Mouse (Mus musculus) heart, embryonic 16.5 days (tissue): ENCODE results near the gene 1700008O03Rik. TPM values are rescaled to one million over a fixed set of nuclear protein-coding genes. Genes with fewer than 3 reads are reported as not detected.

ENCODE experiments used
- polyA plus RNA-seq: library from polyadenylated mRNA; unstranded; fragments of >200 nt; fragmentation: Nextera tagmentation; extraction: Ambion mirVana; gene quantifications from 2 replicates; pipeline ENCODE4 v1.2.1, GENCODE M21; 2015

Gene 1700008O03Rik
- polyA plus RNA-seq, 1 experiment from 2014 or later, result 0.32 TPM

Other genes with a start within 250 kb of the 1700008O03Rik start
- not detected in 2 replicates for gene Klk1b16, start 249.1 kb downstream of the 1700008O03Rik start, polyA plus RNA-seq
- not detected in 2 replicates for gene Klk1b24, start 197.6 kb downstream of the 1700008O03Rik start, polyA plus RNA-seq
- gene Klk1b3, start 187.6 kb downstream of the 1700008O03Rik start, polyA plus RNA-seq, result not detected in 2 replicates
- gene Klk1b4, start 178.4 kb downstream of the 1700008O03Rik start, polyA plus RNA-seq, result not detected in 2 replicates
- gene Klk1b5, start 169.9 kb downstream of the 1700008O03Rik start, polyA plus RNA-seq, result not detected in 2 replicates
- 0.25 TPM in 1 of 2 replicates, not detected in the other for gene Klk1, start 160.5 kb downstream of the 1700008O03Rik start, polyA plus RNA-seq
- gene Gm36864, start 149.6 kb downstream of the 1700008O03Rik start, polyA plus RNA-seq, result not detected in 2 replicates
- gene 1700028J19Rik, start 139.1 kb downstream of the 1700008O03Rik start, polyA plus RNA-seq, result 0.95 and 1.2 TPM in 2 replicates
- gene 2410002F23Rik, start 139.1 kb downstream of the 1700008O03Rik start, polyA plus RNA-seq, result 73.1 and 78.4 TPM in 2 replicates
- gene Acp4, start 128.4 kb downstream of the 1700008O03Rik start, polyA plus RNA-seq, result not detected in 2 replicates
- gene Gm15517, start 124.4 kb downstream of the 1700008O03Rik start, polyA plus RNA-seq, result not detected in 2 replicates
- 1.4 and 1.8 TPM in 2 replicates for gene Clec11a, start 78.9 kb downstream of the 1700008O03Rik start, polyA plus RNA-seq
- 0.55 and 0.66 TPM in 2 replicates for gene Shank1, start 75.6 kb downstream of the 1700008O03Rik start, polyA plus RNA-seq
- gene Syt3, start 1.7 kb downstream of the 1700008O03Rik start, polyA plus RNA-seq, result 0.62 and 0.70 TPM in 2 replicates
- 1.2 and 1.3 TPM in 2 replicates for gene Lrrc4b, start 43.2 kb upstream of the 1700008O03Rik start, polyA plus RNA-seq
- 0.62 and 1.2 TPM in 2 replicates for gene Aspdh, start 79.6 kb upstream of the 1700008O03Rik start, polyA plus RNA-seq
- gene Josd2, start 82.2 kb upstream of the 1700008O03Rik start, polyA plus RNA-seq, result 157 and 169 TPM in 2 replicates
- gene Emc10, start 110.7 kb upstream of the 1700008O03Rik start, polyA plus RNA-seq, result 87.9 and 88.7 TPM in 2 replicates
- 6.8 and 7.6 TPM in 2 replicates for gene Fam71e1, start 110.8 kb upstream of the 1700008O03Rik start, polyA plus RNA-seq
- 4.5 and 4.6 TPM in 2 replicates for gene Mybpc2, start 138.8 kb upstream of the 1700008O03Rik start, polyA plus RNA-seq
- gene Spib, start 146.3 kb upstream of the 1700008O03Rik start, polyA plus RNA-seq, result 4.0 and 5.9 TPM in 2 replicates
- 61.1 and 70.5 TPM in 2 replicates for gene Pold1, start 163.0 kb upstream of the 1700008O03Rik start, polyA plus RNA-seq
- gene Nr1h2, start 168.1 kb upstream of the 1700008O03Rik start, polyA plus RNA-seq, result 64.3 and 73.5 TPM in 2 replicates
- 2.8 and 11.6 TPM in 2 replicates for gene Napsa, start 186.6 kb upstream of the 1700008O03Rik start, polyA plus RNA-seq
- gene Kcnc3, start 204.8 kb upstream of the 1700008O03Rik start, polyA plus RNA-seq, result 0.08 and 0.32 TPM in 2 replicates